Mouse (Mus musculus) liver, adult (tissue): ENCODE measurements around the gene Apbb1ip.

Source experiments
- GATA4 ChIP-seq: IDR thresholded peaks from 2 replicates; pipeline ENCODE4 v1.6.1; 2014; ENCODE audit warnings: mild to moderate bottlenecking, low read length; ENCODE audit not compliant: insufficient replicate concordance

Gene Apbb1ip

GRCm38 (mm10) chr2:22865818-22866217, 91.9 kb downstream of the Apbb1ip start:
- no peak for TF ChIP-seq GATA4

- no peak for TF ChIP-seq GATA4
Measured at GRCm38 (mm10) chr2:22866894-22867424, 93.1 kb downstream of the Apbb1ip start.

- TF ChIP-seq GATA4 = no peak
Measured at GRCm38 (mm10) chr2:22873159-22873558, 99.3 kb downstream of the Apbb1ip start.

- TF ChIP-seq GATA4 = no peak
Measured at GRCm38 (mm10) chr2:22874628-22875027, 100.7 kb downstream of the Apbb1ip start.

GRCm38 (mm10) chr2:22876614-22877013, 102.7 kb downstream of the Apbb1ip start:
- no peak for TF ChIP-seq GATA4

- no peak for TF ChIP-seq GATA4
Measured at GRCm38 (mm10) chr2:22878781-22879180, 104.9 kb downstream of the Apbb1ip start.

- no peak for TF ChIP-seq GATA4
Measured at GRCm38 (mm10) chr2:22894932-22895281, 121.0 kb downstream of the Apbb1ip start.

- peak; percentile 81; the same call in 1 of the 2 replicates for TF ChIP-seq GATA4
Measured at GRCm38 (mm10) chr2:22895282-22896273, 121.7 kb downstream of the Apbb1ip start, which contains the start of gene Pdss1. TSS of gene Pdss1 (plus strand) at chr2:22895522.

- no peak for TF ChIP-seq GATA4
Measured at GRCm38 (mm10) chr2:22903947-22904346, 130.1 kb downstream of the Apbb1ip start.

GRCm38 (mm10) chr2:22914421-22914820, 140.5 kb downstream of the Apbb1ip start:
- no peak for TF ChIP-seq GATA4

GRCm38 (mm10) chr2:22918651-22919050, 144.8 kb downstream of the Apbb1ip start:
- no peak for TF ChIP-seq GATA4
